In genomic region chr2:178507379-178508014, GRCm38 (mm10) we compare ENCODE assay signal across 8 mouse cellular contexts.
DNase-seq lines count a peak whose midpoint lies in the region; ATAC-seq and TF ChIP-seq lines count a peak whose summit lies in the region.

No protein-coding gene starts in this region.

- H3K9ac ChIP-seq in liver, postnatal 0 days (replicated peaks): no peak overlapping the region
- H3K9ac ChIP-seq in neural tube, embryonic 15.5 days (replicated peaks): no peak overlapping the region

- no peaks in the 10 kb centered on the region for H3K27me3 ChIP-seq in liver, postnatal 0 days (ENCODE audit: insufficient read depth, low read length)
- peaks cover 4% of the 10 kb centered on the region; the same call in 1 of the 2 replicates for H3K27me3 ChIP-seq in neural tube, embryonic 15.5 days (replicated peaks)
- no peaks in the 10 kb centered on the region for H3K27me3 ChIP-seq in thymus, adult 2 months (ENCODE audit: control insufficient read depth, insufficient read depth, low read length)

- no peak for TF ChIP-seq POLR2A in thymus, adult 2 months (IDR thresholded peaks at IDR 0.05; ENCODE audit: control insufficient read depth, extremely low read depth, insufficient read depth, low read length, poor library complexity)

- 47% methylated on average over 6 of the region's 6 CpGs for WGBS in liver, postnatal 0 days (ENCODE audit: insufficient replicate concordance)
- 42% methylated on average over 6 of the region's 6 CpGs for WGBS in neural tube, embryonic 15.5 days
- WGBS in thymus, adult 2 months: 57% methylated on average over 6 of the region's 6 CpGs

- ATAC-seq in liver, postnatal 0 days: peak; percentile 18; the same call in 1 of the 2 replicates
- peak; percentile 71 for ATAC-seq in neural tube, embryonic 15.5 days (ENCODE audit: low FRiP score)

- H3K27ac ChIP-seq in liver, postnatal 0 days (ENCODE audit: low read depth): no peak overlapping the region
- H3K27ac ChIP-seq in neural tube, embryonic 15.5 days (replicated peaks): no peak overlapping the region
- no peak overlapping the region for H3K27ac ChIP-seq in thymus, adult 2 months (ENCODE audit: control insufficient read depth, insufficient read depth, low read length)

- H3K4me2 ChIP-seq in liver, postnatal 0 days (ENCODE audit: low read depth, low read length): no peak overlapping the region
- no peak overlapping the region for H3K4me2 ChIP-seq in neural tube, embryonic 15.5 days

- peak; percentile 4 for DNase-seq in A20 (ENCODE audit: low read depth, low spot score)
- DNase-seq in adrenal gland, adult (ENCODE audit: inconsistent age in 2 of 2, low spot score in 1 of 2): peak; percentile 41 to 84
- DNase-seq in embryo, embryonic 10 days (ENCODE audit: low spot score): peak; percentile 83
- peak; percentile 76 to 87 for DNase-seq in heart, postnatal 14 days
- DNase-seq in kidney, postnatal 36 days: peak; percentile 56 to 87
- DNase-seq in liver, postnatal 0 days: peak; percentile 83
- DNase-seq in thymus, adult 2 months: peak; percentile 75

- H3K4me1 ChIP-seq in liver, postnatal 0 days (ENCODE audit: insufficient read depth): peaks cover 3% of the 10 kb centered on the region
- H3K4me1 ChIP-seq in neural tube, embryonic 15.5 days: peaks cover 5% of the 10 kb centered on the region; the same call in 1 of the 2 replicates
- peaks cover 15% of the 10 kb centered on the region for H3K4me1 ChIP-seq in thymus, adult 2 months (replicated peaks; ENCODE audit: control insufficient read depth, insufficient read depth, low read length)

- H3K4me3 ChIP-seq in liver, postnatal 0 days (ENCODE audit: low read depth, low read length): no peak overlapping the region
- no peak overlapping the region for H3K4me3 ChIP-seq in neural tube, embryonic 15.5 days (replicated peaks)
- no peak overlapping the region for H3K4me3 ChIP-seq in thymus, adult 2 months (ENCODE audit: control insufficient read depth, insufficient read depth, low read length)

- intact Hi-C loops in heart, postnatal 14 days (cut with DNase I): loop anchor here (1.0 to 10.0 kb wide), 6 partner anchors 70 to 1370 kb away; no protein-coding TSS in a partner anchor

- TF ChIP-seq CTCF in liver, postnatal 0 days (IDR thresholded peaks at IDR 0.05; ENCODE audit: low read depth): peak; percentile 93
- peak; percentile 76; the same call in 1 of the 2 replicates for TF ChIP-seq CTCF in thymus, adult 2 months (IDR thresholded peaks at IDR 0.05; ENCODE audit: borderline replicate concordance, control insufficient read depth, extremely low read depth, insufficient read depth, low read length, poor library complexity)

- H3K9me3 ChIP-seq in liver, postnatal 0 days (ENCODE audit: low read length): no peaks in the 10 kb centered on the region
- no peaks in the 10 kb centered on the region for H3K9me3 ChIP-seq in neural tube, embryonic 15.5 days (replicated peaks)

- TF ChIP-seq EP300 in liver, postnatal 0 days (IDR thresholded peaks at IDR 0.05; ENCODE audit: low read depth): no peak

- H3K36me3 ChIP-seq in liver, postnatal 0 days (replicated peaks; ENCODE audit: insufficient read depth, low read length): no peaks in the 10 kb centered on the region
- H3K36me3 ChIP-seq in neural tube, embryonic 15.5 days: no peaks in the 10 kb centered on the region
- no peaks in the 10 kb centered on the region for H3K36me3 ChIP-seq in thymus, adult 2 months (ENCODE audit: control insufficient read depth, insufficient read depth, low read length)

Comparison
In these comparisons a context has a peak if more than half of its experiments do, and no peak if none do; other contexts are left out.
1. DNase-seq: peak in every context shown above with its lines; median percentile 83 in embryo, embryonic 10 days; 83 in liver, postnatal 0 days; 82 in heart, postnatal 14 days; 75 in thymus, adult 2 months; 72 in kidney, postnatal 36 days; 62 in adrenal gland, adult; 4 in A20.